Mouse (Mus musculus): ENCODE results near the gene Slc2a13. TPM values are rescaled to one million over a fixed set of nuclear protein-coding genes. Genes with fewer than 3 reads are reported as not detected.

Slc2a13 gene
- polyA plus RNA-seq, 1 experiment from 2014 or later, result 3.3 TPM

GRCm38 (mm10) chr15:91282822-91283221 is 290.2 kb downstream of the Slc2a13 start:
- no peak for ATAC-seq (ENCODE audit: low FRiP score, low TSS enrichment)
- no peak overlapping the region for H3K4me3 ChIP-seq (ENCODE audit: low read length)
- no peaks in the 10 kb centered on the region for H3K4me1 ChIP-seq (ENCODE audit: control insufficient read depth, insufficient read depth, low read length)
- no peak overlapping the region for H3K4me2 ChIP-seq (replicated peaks; ENCODE audit: low read depth, low read length)
- H3K9ac ChIP-seq (ENCODE audit: low read depth, low read length), result no peak overlapping the region
- 92% methylated on average over 7 of the region's 7 CpGs for WGBS
- H3K36me3 ChIP-seq (ENCODE audit: control insufficient read depth, insufficient read depth, low read length), result no peaks in the 10 kb centered on the region
- no peaks in the 10 kb centered on the region for H3K27me3 ChIP-seq (ENCODE audit: control insufficient read depth, insufficient read depth, low read length)
- peaks cover 4% of the 10 kb centered on the region; the same call in 1 of the 2 replicates for H3K9me3 ChIP-seq (ENCODE audit: control insufficient read depth, low read length)
- no peak overlapping the region for H3K27ac ChIP-seq (ENCODE audit: low read depth, low read length)

- no peak overlapping the region for H3K4me2 ChIP-seq (replicated peaks; ENCODE audit: low read depth, low read length)
- H3K4me3 ChIP-seq (ENCODE audit: low read length), result no peak overlapping the region
- H3K27me3 ChIP-seq (ENCODE audit: control insufficient read depth, insufficient read depth, low read length), result no peaks in the 10 kb centered on the region
- H3K9ac ChIP-seq (ENCODE audit: low read depth, low read length), result no peak overlapping the region
- no peaks in the 10 kb centered on the region for H3K36me3 ChIP-seq (ENCODE audit: control insufficient read depth, insufficient read depth, low read length)
- H3K4me1 ChIP-seq (ENCODE audit: control insufficient read depth, insufficient read depth, low read length), result no peaks in the 10 kb centered on the region
- no peaks in the 10 kb centered on the region for H3K9me3 ChIP-seq (ENCODE audit: control insufficient read depth, low read length)
- ATAC-seq (ENCODE audit: low FRiP score, low TSS enrichment), result no peak
- H3K27ac ChIP-seq (ENCODE audit: low read depth, low read length), result no peak overlapping the region
- 85% methylated on average over 5 of the region's 5 CpGs for WGBS
These were observed 291.5 kb downstream of the Slc2a13 start for GRCm38 (mm10) chr15:91281521-91281920.

DNA sequence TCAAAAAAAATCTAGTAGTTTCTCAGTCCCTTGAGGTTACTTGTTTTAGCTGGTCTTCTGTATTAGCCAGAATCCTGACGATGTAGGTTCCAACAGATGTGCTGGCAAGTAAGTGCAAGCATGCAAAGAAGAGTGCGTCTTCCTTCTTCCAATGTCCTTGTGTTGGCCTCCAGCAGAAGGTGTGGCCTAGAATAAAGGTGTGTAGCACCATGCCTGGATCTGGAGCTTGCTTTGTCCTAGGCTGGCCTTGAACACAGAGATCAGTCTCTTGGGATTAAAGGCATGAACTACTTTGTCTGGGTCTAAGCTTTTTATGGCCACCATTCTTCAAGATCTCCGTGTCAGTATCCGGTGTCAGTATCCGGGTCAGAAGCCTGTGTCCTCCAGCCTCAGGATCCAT is 293.5 kb downstream of the Slc2a13 start:
- Histone ChIP-seq H3K36me3 (ENCODE audit: control insufficient read depth, insufficient read depth, low read length) (no peaks in the 10 kb centered on the region), H3K27ac (ENCODE audit: low read depth, low read length) (no peak overlapping the region)
- WGBS, result 88% methylated on average over 5 of the region's 5 CpGs

GRCm38 (mm10) chr15:91275961-91276360 is 297.1 kb downstream of the Slc2a13 start:
- H3K4me1 ChIP-seq (ENCODE audit: control insufficient read depth, insufficient read depth, low read length), result no peaks in the 10 kb centered on the region
- H3K9me3 ChIP-seq (ENCODE audit: control insufficient read depth, low read length), result no peaks in the 10 kb centered on the region
- no peak overlapping the region for H3K4me3 ChIP-seq (ENCODE audit: low read length)
- no peaks in the 10 kb centered on the region for H3K27me3 ChIP-seq (ENCODE audit: control insufficient read depth, insufficient read depth, low read length)
- H3K36me3 ChIP-seq (ENCODE audit: control insufficient read depth, insufficient read depth, low read length), result no peaks in the 10 kb centered on the region
- H3K27ac ChIP-seq (ENCODE audit: low read depth, low read length), result no peak overlapping the region
- H3K9ac ChIP-seq (ENCODE audit: low read depth, low read length), result no peak overlapping the region
- no peak overlapping the region for H3K4me2 ChIP-seq (replicated peaks; ENCODE audit: low read depth, low read length)
- ATAC-seq (ENCODE audit: low FRiP score, low TSS enrichment), result no peak
- 43% methylated on average over 3 of the region's 3 CpGs for WGBS

More for the DNA sequence above, 293.5 kb downstream of the Slc2a13 start:
- ATAC-seq (ENCODE audit: low FRiP score, low TSS enrichment), result no peak
- H3K9ac ChIP-seq (ENCODE audit: low read depth, low read length), result no peak overlapping the region
- no peak overlapping the region for H3K4me2 ChIP-seq (replicated peaks; ENCODE audit: low read depth, low read length)
- H3K27me3 ChIP-seq (ENCODE audit: control insufficient read depth, insufficient read depth, low read length), result no peaks in the 10 kb centered on the region
- H3K4me1 ChIP-seq (ENCODE audit: control insufficient read depth, insufficient read depth, low read length), result no peaks in the 10 kb centered on the region
- no peaks in the 10 kb centered on the region for H3K9me3 ChIP-seq (ENCODE audit: control insufficient read depth, low read length)
- no peak overlapping the region for H3K4me3 ChIP-seq (ENCODE audit: low read length)

DNA sequence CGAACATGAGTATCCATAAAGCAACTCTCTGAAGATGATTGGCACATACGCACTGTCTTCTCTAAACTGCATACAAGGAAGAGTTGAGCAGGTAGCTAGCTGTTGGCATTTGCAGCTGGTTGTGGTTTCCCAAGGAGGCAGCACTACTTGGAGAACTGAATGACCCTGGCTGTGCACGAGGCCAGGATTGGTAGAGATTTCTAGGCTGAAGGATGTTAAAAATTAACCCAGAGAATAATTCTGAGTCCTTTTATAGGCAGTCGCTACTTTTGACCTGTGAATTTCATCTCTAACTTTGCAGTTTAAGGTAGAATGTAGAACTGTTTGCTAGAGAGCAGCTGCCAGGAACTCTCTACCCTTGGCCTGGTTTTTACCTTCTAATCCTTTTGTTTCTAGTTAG is 304.5 kb downstream of the Slc2a13 start:
- Histone ChIP-seq H3K27me3 (ENCODE audit: control insufficient read depth, insufficient read depth, low read length) (no peaks in the 10 kb centered on the region), H3K4me1 (ENCODE audit: control insufficient read depth, insufficient read depth, low read length) (no peaks in the 10 kb centered on the region), H3K9me3 (ENCODE audit: control insufficient read depth, low read length) (no peaks in the 10 kb centered on the region), H3K4me2 (replicated peaks; ENCODE audit: low read depth, low read length) (no peak overlapping the region), H3K27ac (ENCODE audit: low read depth, low read length) (no peak overlapping the region), H3K36me3 (ENCODE audit: control insufficient read depth, insufficient read depth, low read length) (no peaks in the 10 kb centered on the region), H3K9ac (ENCODE audit: low read depth, low read length) (no peak overlapping the region), H3K4me3 (ENCODE audit: low read length) (no peak overlapping the region)
- WGBS, result 75% methylated on average over 4 of the region's 4 CpGs
- no peak for ATAC-seq (ENCODE audit: low FRiP score, low TSS enrichment)

DNA sequence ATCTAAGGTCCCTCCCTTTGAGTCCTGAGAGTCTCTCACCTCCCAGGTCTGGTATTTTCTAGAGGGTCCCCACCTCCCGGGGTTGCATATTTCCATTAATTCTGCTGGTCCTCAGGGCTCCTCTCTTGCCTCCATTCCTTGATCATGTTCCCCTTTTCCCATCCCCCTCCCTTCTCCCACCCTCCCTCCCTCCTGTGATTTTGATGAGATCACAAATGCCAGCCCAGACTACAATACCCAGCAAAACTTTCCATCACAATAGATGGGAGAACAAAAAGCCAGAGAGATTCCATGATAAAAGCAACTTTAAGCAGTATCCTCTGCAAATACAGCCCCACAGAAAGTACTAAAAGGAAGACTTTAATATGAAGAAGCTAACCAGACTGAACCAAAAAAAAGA is 309.1 kb downstream of the Slc2a13 start:
- no peak overlapping the region for H3K9ac ChIP-seq (ENCODE audit: low read depth, low read length)
- no peak overlapping the region for H3K4me3 ChIP-seq (ENCODE audit: low read length)
- no peaks in the 10 kb centered on the region for H3K4me1 ChIP-seq (ENCODE audit: control insufficient read depth, insufficient read depth, low read length)
- no peaks in the 10 kb centered on the region for H3K36me3 ChIP-seq (ENCODE audit: control insufficient read depth, insufficient read depth, low read length)
- no peak overlapping the region for H3K4me2 ChIP-seq (replicated peaks; ENCODE audit: low read depth, low read length)
- H3K27me3 ChIP-seq (ENCODE audit: control insufficient read depth, insufficient read depth, low read length), result no peaks in the 10 kb centered on the region
- ATAC-seq (ENCODE audit: low FRiP score, low TSS enrichment), result no peak
- H3K27ac ChIP-seq (ENCODE audit: low read depth, low read length), result no peak overlapping the region
- H3K9me3 ChIP-seq (ENCODE audit: control insufficient read depth, low read length), result no peaks in the 10 kb centered on the region
- 93% methylated on average over 1 of the region's 1 CpGs for WGBS

- no peaks in the 10 kb centered on the region for H3K9me3 ChIP-seq (ENCODE audit: control insufficient read depth, low read length)
- H3K9ac ChIP-seq (ENCODE audit: low read depth, low read length), result no peak overlapping the region
- H3K36me3 ChIP-seq (ENCODE audit: control insufficient read depth, insufficient read depth, low read length), result no peaks in the 10 kb centered on the region
- WGBS, result 67% methylated on average over 5 of the region's 5 CpGs
- no peak overlapping the region for H3K4me2 ChIP-seq (replicated peaks; ENCODE audit: low read depth, low read length)
- H3K27ac ChIP-seq (ENCODE audit: low read depth, low read length), result no peak overlapping the region
- ATAC-seq (ENCODE audit: low FRiP score, low TSS enrichment), result no peak
- no peaks in the 10 kb centered on the region for H3K27me3 ChIP-seq (ENCODE audit: control insufficient read depth, insufficient read depth, low read length)
- no peak overlapping the region for H3K4me3 ChIP-seq (ENCODE audit: low read length)
- H3K4me1 ChIP-seq (ENCODE audit: control insufficient read depth, insufficient read depth, low read length), result no peaks in the 10 kb centered on the region
These were observed 312.5 kb downstream of the Slc2a13 start for GRCm38 (mm10) chr15:91260578-91260977.

- WGBS, result 44% methylated on average over 11 of the region's 11 CpGs
- no peak for ATAC-seq (ENCODE audit: low FRiP score, low TSS enrichment)
These were observed 315.9 kb downstream of the Slc2a13 start for GRCm38 (mm10) chr15:91257140-91257539.

GRCm38 (mm10) chr15:91255308-91255707 is 317.8 kb downstream of the Slc2a13 start:
- H3K27me3 ChIP-seq (ENCODE audit: control insufficient read depth, insufficient read depth, low read length), result no peaks in the 10 kb centered on the region
- H3K27ac ChIP-seq (ENCODE audit: low read depth, low read length), result no peak overlapping the region
- no peaks in the 10 kb centered on the region for H3K36me3 ChIP-seq (ENCODE audit: control insufficient read depth, insufficient read depth, low read length)
- 81% methylated on average over 2 of the region's 2 CpGs for WGBS
- H3K4me1 ChIP-seq (ENCODE audit: control insufficient read depth, insufficient read depth, low read length), result no peaks in the 10 kb centered on the region
- H3K9ac ChIP-seq (ENCODE audit: low read depth, low read length), result no peak overlapping the region
- H3K4me2 ChIP-seq (replicated peaks; ENCODE audit: low read depth, low read length), result no peak overlapping the region
- H3K4me3 ChIP-seq (ENCODE audit: low read length), result no peak overlapping the region
- H3K9me3 ChIP-seq (ENCODE audit: control insufficient read depth, low read length), result no peaks in the 10 kb centered on the region
- ATAC-seq (ENCODE audit: low FRiP score, low TSS enrichment), result no peak

More at GRCm38 (mm10) chr15:91257140-91257539, 315.9 kb downstream of the Slc2a13 start:
- Histone ChIP-seq H3K9ac (ENCODE audit: low read depth, low read length) (no peak overlapping the region), H3K27ac (ENCODE audit: low read depth, low read length) (no peak overlapping the region), H3K9me3 (ENCODE audit: control insufficient read depth, low read length) (no peaks in the 10 kb centered on the region), H3K36me3 (ENCODE audit: control insufficient read depth, insufficient read depth, low read length) (no peaks in the 10 kb centered on the region), H3K27me3 (ENCODE audit: control insufficient read depth, insufficient read depth, low read length) (no peaks in the 10 kb centered on the region), H3K4me3 (ENCODE audit: low read length) (no peak overlapping the region), H3K4me2 (replicated peaks; ENCODE audit: low read depth, low read length) (no peak overlapping the region), H3K4me1 (ENCODE audit: control insufficient read depth, insufficient read depth, low read length) (no peaks in the 10 kb centered on the region)
